In genomic region chr1:159812820-159813411, GRCm38 (mm10) we compare ENCODE assay signal across 9 mouse cellular contexts.
DNase-seq lines count a peak whose midpoint lies in the region; ATAC-seq and TF ChIP-seq lines count a peak whose summit lies in the region.
"Had no signal": no experiment of that assay in that cellular context is flagged by ENCODE, and none has a peak within 500 bp of the region (broad histone marks: within the 10 kb centered on the region; RNA-seq: fewer than 3 reads in every experiment).

No protein-coding gene starts in this region.

- H3K27me3 ChIP-seq in forebrain, embryonic 13.5 days, result no peaks in the 10 kb centered on the region
- no peaks in the 10 kb centered on the region for H3K27me3 ChIP-seq in lung, postnatal 0 days (replicated peaks; ENCODE audit: insufficient read depth, low read length)

- H3K9ac ChIP-seq in forebrain, embryonic 13.5 days, result no peak overlapping the region
- H3K9ac ChIP-seq in lung, postnatal 0 days (replicated peaks; ENCODE audit: low read depth), result no peak overlapping the region

- no peak overlapping the region for H3K4me3 ChIP-seq in forebrain, embryonic 13.5 days
- no peak overlapping the region for H3K4me3 ChIP-seq in lung, postnatal 0 days (ENCODE audit: low read depth, low read length)

- no peaks in the 10 kb centered on the region for H3K9me3 ChIP-seq in forebrain, embryonic 13.5 days (replicated peaks)
- no peaks in the 10 kb centered on the region for H3K9me3 ChIP-seq in lung, postnatal 0 days (ENCODE audit: low read length)

- no peaks in the 10 kb centered on the region for H3K36me3 ChIP-seq in forebrain, embryonic 13.5 days (ENCODE audit: poor library complexity, severe bottlenecking)
- no peaks in the 10 kb centered on the region for H3K36me3 ChIP-seq in lung, postnatal 0 days (ENCODE audit: insufficient read depth, low read length)

- peak; percentile 8 for DNase-seq in gastrocnemius, postnatal 14 days
- no peak for DNase-seq in gastrocnemius, postnatal 36 days
- peak; percentile 52 for DNase-seq in hindlimb bud, embryonic 11.5 days (ENCODE audit: extremely low spot score, low read depth, low spot score)
- peak; percentile 76 for DNase-seq in lung, postnatal 0 days (ENCODE audit: low spot score)
- DNase-seq in skeletal muscle tissue, adult 2 months (ENCODE audit: low read depth, low spot score), result peak; percentile 10
- no peak for DNase-seq in MN1 (ENCODE audit: low spot score)
- DNase-seq in right cerebral cortex, postnatal 14 days, result no peak

- H3K4me2 ChIP-seq in forebrain, embryonic 13.5 days, result peak overlapping the region; percentile 33
- peak overlapping the region; percentile 17; the same call in 1 of the 2 replicates for H3K4me2 ChIP-seq in lung, postnatal 0 days (replicated peaks; ENCODE audit: low read depth, low read length)

- 4% methylated on average over 8 of the region's 8 CpGs for WGBS in forebrain, embryonic 13.5 days
- WGBS in lung, postnatal 0 days, result 5% methylated on average over 7 of the region's 8 CpGs

- no peak for TF ChIP-seq EP300 in lung, postnatal 0 days (IDR thresholded peaks at IDR 0.05)

- H3K27ac ChIP-seq in forebrain, embryonic 13.5 days, result no peak overlapping the region
- no peak overlapping the region for H3K27ac ChIP-seq in lung, postnatal 0 days (ENCODE audit: low read length)

- peak; percentile 62; the same call in 1 of the 2 replicates for ATAC-seq in forebrain, embryonic 13.5 days
- ATAC-seq in lung, postnatal 0 days, result peak; percentile 88
- ATAC-seq: Patski had no signal

- H3K4me1 ChIP-seq in forebrain, embryonic 13.5 days, result peaks cover 8% of the 10 kb centered on the region; the same call in 1 of the 2 replicates
- no peaks in the 10 kb centered on the region; the same call in 1 of the 2 replicates for H3K4me1 ChIP-seq in lung, postnatal 0 days (ENCODE audit: insufficient read depth, low read depth, low read length)

- TF ChIP-seq CTCF in lung, postnatal 0 days (IDR thresholded peaks at IDR 0.05), result no peak

- intact Hi-C loops in gastrocnemius, postnatal 14 days (cut with DNase I; ENCODE audit: low total_unique reads), result no loop called here
- intact Hi-C loops in gastrocnemius, postnatal 36 days (cut with DNase I), result no loop called here

Comparison
In these comparisons a context has a peak if more than half of its experiments do, and no peak if none do; other contexts are left out.
1. DNase-seq: peak in gastrocnemius, postnatal 14 days (single experiment), hindlimb bud, embryonic 11.5 days (single experiment), lung, postnatal 0 days (single experiment) and skeletal muscle tissue, adult 2 months (single experiment); none in gastrocnemius, postnatal 36 days (0 of 2), MN1 (single experiment) and right cerebral cortex, postnatal 14 days (single experiment).